Mouse (Mus musculus) right cerebral cortex, postnatal 25 days (tissue): Measurements from ENCODE around the gene Rplp0.
"Not testable (repeated sequence)": the region's sequence is repeated elsewhere in the genome, so short reads cannot be mapped to it uniquely, and the experiment has no call there.

Experiments
- DNase-seq: peaks from one replicate; pipeline ENCODE4 v3.0.0; 2022

The Rplp0 gene

DNA sequence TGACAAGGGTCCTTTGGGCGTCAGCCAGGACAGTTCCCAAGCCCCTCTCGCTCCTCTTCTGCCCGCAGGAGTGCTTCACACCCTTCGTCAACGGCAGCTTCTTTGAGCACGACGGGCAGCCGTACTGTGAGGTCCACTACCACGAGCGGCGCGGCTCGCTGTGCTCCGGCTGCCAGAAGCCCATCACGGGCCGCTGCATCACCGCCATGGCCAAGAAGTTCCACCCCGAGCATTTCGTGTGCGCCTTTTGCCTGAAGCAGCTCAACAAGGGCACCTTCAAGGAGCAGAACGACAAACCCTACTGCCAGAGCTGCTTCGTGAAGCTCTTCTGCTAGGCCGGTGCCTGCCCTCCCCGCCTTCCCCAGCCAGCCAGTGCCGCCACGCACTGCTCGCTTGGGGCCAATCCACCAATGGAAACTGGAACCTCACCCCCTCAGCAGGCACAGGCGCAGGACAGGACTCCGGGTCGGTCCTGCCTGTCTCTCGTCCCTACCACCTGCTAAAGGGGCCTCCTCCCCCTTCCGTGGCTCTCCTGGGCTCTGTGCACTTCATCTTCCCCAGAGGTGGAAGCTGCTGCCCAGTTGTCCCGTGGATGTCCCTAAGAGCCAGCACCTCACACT lies 5.4 kb upstream of the Rplp0 start:
- no peak for DNase-seq

DNA sequence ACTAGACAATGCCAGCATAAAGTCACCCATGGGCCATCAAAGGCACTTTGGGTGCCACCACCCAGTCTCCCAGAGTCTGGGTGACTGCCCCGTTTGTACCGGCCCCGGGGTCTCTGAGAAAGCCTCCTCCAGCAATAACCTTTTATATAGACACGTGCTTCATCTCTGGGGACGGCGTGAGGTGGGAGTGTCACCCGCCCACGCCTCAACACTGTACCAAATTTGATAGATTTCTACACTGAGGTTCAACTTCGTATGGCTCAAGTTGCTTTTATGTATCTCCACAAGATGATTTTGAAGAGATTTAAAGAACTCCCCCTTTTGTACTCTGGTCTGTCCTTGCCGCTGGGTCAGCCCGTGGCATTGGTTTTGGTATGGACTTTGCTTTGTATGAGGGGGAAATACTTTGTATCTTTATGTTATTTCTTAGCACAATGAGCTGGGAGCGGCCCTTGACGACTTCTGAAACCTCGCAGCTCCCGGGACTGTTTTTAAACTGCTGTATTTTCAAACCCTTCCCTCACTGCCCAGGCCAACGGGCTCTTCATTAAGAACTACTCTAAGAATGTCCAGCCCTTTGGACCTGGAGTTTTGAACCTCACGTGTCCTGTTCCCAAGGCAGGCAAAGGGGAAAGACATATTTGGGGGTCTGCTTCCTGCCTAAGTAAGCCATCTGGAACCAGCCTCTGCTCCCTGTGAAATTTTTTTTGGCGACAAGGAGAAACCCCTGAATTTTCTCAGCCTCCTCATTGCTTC lies 4.6 kb upstream of the Rplp0 start:
- DNase-seq: no peak

DNA sequence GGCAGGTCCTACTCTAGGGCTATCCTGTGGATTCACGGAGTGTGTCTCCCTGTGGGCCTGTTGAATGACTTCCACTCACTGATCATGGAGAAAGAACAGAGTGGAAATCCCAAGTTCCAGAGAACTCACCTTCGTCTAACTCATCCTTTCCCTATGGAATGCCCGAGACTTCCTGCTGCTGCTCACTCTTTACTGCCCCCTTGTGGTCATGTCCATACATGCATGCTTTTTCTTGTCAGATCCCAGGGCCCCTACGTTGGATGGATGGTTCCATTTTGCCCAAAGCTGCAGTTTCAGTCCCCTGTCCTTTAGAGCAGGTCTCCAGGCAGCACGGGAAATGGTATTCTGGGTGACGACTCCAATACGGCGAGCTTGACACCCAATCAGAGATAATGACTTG lies 3.0 kb upstream of the Rplp0 start:
- DNase-seq: peak; percentile 54

DNA sequence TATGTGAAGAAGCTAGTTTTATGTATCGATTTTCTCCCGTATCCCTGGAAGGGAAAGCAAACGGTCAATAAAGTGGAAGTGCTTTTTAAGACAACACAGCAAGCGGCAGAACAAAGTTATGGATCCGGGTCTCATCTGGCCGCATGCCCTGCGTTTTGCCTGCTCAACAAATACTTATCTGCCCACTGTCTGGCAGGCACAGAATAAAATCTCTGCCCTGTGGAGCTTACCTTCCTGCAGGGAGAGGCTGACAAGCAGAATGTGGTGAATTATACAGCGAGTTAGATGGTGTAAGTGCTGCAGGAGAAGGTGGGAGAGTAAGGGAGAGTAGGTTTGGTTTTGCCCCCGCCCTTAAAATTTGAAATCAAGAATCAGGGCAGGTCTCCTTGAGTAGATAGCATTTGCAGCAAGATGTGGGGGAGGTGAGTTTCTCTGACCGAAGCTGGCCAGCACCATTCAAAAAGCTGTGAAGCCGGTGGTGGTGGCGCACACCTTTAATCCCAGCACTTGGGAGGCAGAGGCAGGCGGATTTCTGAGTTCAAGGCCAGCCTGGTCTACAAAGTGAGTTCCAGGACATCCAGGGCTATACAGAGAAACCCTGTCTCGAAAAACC lies 979 bp upstream of the Rplp0 start:
- no peak for DNase-seq

DNA sequence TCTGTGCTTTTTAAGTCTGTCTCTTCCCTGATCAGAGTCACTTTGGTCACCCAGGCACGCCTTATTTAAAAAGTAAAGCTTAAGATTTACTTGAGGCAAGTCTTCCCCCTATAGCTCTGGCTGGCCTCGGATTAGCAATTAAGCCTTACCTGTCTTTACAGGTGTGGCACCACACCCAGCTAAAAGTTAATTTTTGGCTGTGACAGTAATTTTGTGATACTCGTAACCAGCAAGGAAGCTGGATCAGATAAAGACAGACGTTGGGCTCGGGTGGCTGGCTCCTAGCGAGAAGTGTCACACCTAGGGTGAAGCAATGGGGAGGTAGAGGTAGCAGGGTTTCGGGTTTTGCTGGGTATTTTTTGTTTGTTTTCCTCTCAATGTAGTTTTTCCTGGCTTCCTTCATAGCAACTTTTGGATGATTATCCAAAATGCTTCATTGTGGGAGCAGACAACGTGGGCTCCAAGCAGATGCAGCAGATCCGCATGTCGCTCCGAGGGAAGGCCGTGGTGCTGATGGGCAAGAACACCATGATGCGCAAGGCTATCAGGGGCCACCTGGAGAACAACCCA lies 1.2 kb downstream of the Rplp0 start:
- no peak for DNase-seq

DNA sequence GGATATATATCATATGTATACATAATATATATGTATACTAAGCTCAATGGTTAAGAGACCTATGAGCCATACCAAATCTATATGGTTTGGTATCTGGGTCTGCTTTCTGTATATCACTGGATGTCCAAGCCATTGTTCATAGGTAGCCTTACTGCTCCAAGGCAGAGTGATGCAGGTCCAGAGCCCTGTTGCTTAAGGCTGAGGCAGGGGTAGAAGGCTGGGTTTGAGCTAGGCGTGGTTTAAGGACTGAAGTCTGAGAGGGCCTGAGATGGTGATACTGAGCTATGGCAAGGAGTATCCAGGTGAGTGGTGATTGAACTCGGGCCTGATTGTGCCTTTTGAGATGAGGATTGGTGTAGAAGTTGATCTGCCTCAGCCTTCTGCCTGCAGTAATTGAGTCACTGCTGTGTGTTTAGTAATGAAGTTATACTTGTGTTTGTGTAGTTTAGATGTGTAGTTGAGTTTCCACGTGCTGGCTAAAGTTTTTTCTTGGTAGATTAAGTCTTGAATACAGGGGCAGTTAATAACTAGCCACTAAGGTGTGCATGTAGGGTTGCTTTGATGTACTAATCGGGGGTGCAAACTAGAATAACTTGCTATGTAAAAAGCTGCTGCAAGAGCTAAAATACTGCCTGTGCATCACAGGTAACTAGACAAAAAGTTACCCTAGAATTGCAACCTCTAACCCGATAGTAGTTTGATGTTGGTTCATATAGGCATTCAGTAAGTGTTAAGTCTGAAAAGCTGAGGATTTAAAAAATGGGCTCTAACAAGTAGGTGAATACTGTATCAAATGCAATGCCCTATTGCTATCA lies 4.7 kb downstream of the Rplp0 start:
- DNase-seq: no peak

DNA sequence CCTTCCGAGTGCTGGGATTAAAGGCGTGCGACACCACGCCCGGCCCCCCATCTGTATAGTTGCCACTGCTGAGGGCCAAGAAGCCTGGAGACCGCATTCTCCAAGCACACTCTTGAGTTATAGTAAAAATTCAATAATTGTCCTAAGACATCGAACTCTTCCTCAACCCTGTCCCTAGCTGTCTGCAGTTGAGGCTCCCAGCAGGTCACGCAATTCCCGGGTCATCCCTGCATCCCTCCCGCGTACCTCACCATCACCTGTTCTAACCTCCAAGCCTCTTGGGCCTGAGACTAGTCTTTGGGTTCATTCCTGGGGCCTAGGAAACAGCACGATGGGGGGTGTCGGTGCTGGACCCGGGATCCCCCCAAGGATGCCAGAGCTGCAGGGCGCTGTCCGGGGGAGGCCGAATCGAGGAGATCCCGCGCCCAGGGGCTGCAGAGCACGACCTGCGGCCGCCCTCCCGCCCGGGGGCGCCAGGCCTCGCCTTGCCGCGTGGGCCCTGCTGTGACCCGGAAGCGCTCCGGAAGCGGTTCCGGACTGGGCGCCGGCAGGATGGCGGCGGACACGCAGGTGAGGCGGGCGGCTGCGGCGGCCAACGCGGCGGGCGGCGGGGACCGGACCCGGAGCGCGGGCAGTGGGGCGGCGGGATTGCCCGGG lies 5.6 kb downstream of the Rplp0 start, which contains the start of gene Gcn1l1:
TSS of gene Gcn1l1 (plus strand) at position 518 of the 657 bp plus-strand sequence.
- peak; percentile 84 for DNase-seq

DNA sequence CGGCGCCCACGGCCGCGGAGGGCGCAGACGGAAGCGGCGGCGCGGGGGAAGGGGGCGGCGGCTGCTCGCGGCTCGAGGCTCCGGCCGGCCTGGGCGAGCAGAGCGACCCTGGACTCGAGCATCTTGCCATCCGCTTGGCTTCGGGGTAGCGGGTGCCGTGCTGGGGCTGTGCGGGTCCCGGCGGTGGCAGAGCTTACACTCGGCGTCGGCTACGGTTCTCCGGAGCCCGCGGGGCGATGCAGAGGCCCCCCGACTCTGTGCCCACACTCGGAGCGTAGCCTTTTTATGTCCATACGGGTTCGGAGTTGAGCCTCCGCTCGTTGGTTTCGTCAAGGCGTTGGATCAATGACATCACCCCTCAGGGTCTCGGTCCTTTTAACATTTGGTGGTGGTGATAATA lies 6.1 kb downstream of the Rplp0 start:
- DNase-seq: no peak

DNA sequence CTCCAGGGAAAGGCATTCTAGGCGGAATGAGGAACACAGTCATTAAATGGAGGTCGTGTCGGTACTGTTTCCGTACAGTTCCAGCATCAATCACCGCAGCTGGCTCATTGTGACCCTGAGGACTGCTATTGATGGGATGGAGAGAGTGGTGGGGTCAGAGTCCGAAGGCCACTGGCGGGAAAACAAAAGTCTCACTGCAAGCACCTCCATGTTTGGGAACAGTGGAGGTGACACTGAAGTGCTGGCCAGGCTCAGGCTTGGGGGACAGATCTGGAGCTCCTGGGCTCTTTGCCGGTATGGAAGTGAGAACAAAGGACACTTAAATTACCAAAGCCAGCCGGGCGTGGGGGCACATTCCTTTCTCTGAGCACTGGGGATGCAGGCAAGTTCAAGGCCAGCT lies 9.4 kb downstream of the Rplp0 start:
- no peak for DNase-seq

DNA sequence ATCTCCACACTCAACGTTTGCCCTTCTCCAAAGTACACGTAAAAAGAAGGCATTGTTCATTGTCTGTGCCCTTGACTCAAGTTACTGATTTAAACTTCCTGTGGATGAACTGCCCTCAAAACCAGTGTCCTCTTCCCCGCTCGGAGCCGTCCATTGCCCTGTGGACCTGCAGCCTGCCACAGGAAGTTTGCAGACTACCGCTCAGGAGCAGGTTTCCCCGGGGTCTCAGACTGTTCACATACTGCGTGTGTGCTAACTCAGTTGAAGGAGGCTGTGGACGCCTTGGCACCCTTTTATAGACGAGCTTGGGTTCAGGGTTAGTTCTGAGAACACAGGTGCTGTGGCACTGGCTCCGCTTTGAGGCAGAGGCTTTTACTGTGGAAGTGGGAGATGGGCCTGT lies 10.0 kb downstream of the Rplp0 start:
- DNase-seq: no peak

DNA sequence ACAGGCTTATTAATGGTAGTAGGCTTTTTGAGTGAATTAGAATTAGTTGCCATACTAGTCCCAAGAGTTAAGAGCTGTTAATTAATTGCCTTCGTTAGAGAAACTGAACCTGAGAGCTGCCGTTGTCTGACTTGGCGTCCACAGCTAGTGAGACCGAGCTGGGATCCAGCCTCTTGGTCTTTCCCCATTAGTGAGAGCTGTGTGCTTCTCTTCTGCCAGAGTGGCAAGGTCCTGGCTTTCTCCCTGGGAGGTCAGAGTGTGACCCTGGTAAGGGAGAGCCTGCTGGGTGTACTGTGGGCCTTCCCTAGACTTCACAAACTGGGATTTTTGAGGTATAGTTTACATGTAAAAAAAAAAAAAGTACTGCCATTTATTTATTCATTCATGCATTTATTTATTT lies 10.5 kb downstream of the Rplp0 start:
- no peak for DNase-seq

DNA sequence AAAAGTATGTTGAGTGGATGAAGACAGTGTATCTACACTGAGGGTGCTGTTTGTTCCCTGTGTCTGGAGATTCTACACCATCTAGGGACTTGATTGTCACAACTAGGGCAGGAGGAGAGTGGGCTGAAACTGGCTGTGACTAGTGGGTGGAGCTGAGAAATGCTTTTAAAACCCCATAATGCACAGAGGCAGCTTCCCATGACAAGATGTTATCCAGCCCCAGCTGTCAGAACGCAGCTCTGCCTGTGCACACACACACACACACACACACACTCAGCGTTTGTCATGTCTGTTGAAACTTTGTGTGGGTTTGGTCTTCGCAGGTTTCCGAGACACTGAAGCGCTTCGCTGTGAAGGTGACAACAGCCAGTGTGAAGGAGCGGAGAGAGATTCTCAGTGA lies 11.8 kb downstream of the Rplp0 start:
- DNase-seq: peak; percentile 55

DNA sequence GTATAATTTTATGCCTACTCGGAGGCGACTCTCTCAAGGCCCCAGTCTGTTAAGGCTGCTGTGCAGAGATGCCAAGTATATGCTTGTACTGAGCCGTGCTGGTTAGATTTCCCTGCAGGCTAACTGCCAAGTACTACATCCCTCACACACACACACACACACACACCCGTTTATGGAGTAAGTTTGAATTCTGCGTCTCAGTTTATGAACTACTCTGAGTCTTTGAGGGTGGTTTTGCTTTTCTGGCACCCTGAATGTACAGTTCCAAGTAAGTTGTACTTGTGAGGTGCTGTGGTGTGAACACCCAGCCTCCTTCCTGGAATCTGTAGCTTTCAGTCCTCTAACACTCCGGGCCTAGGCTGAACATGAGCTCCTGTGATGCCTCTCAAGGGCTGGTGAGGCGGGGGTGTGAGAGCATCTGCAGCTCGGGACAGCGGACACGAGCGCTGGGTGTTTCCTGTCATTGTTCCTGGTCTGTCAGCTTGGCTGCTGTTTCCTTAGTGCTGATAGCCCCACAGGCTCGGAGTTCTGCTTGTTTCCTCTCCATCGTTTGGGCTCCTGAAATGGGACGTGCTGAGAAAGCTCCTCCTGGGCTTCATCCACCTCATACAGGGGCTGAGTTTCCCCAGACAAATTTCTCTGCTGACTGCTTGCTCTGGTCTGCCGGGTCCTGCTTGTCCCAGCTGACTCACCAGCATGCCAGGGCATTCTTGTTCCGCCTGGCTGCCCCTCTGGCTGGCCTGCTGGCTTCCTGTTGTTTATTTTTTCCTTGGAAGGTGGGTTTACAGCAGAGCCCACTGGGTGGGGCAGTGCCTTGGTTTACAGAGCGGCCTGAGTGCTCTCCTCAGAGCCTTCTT lies 13.6 kb downstream of the Rplp0 start:
- no peak for DNase-seq

DNA sequence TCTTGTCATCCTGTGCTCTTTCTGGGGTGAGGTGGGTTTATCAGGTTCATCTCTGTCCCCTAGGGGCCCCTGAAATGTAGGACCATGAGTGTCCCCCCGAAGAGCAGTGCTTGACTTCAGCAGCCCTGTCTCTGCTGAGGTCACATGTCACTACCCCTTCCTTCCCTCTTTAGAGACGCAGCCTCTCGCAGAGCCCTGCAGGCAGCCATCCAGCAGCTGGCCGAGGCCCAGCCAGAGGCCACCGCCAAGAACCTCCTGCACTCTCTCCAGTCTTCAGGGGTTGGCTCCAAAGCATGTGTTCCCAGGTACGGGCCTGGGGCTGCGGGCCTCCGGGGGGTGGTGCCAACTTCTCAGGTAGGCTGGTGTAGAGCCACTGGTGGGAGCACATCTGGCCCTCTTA lies 15.7 kb downstream of the Rplp0 start:
- peak; percentile 38 for DNase-seq

DNA sequence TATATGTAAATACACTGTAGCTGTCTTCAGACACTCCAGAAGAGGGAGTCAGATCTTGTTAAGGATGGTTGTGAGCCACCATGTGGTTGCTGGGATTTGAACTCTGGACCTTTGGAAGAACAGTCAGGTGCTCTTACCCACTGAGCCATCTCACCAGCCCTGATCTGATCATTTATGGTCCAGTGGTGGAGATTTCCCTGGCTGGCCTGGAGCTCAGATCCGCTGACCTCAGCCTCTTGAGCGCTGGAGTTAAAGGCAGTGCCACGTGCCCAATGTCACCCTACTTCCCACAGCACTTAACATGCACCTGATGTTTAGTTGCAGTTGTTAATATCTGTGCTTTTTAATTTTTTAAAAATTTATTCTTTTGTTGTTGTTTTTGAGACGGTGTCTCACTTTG lies 18.4 kb downstream of the Rplp0 start:
- not testable (repeated sequence) for DNase-seq

DNA sequence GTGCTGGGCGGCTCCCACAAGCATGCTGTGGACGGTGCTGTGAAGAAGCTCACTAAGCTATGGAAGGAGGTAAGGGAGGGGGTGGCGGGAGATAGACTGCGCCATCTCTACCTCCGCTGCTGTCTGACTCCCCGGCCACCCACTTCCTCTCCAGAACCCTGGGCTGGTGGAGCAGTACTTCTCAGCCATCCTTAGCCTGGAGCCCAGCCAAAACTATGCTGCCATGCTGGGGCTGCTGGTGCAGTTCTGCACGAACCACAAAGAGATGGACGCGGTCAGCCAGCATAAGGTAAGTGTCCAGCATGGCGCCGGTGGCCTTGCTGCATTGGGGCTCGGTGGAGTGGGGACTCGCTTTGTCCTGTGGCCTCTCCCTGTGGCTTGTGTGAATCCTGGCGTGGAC lies 19.7 kb downstream of the Rplp0 start:
- no peak for DNase-seq

DNA sequence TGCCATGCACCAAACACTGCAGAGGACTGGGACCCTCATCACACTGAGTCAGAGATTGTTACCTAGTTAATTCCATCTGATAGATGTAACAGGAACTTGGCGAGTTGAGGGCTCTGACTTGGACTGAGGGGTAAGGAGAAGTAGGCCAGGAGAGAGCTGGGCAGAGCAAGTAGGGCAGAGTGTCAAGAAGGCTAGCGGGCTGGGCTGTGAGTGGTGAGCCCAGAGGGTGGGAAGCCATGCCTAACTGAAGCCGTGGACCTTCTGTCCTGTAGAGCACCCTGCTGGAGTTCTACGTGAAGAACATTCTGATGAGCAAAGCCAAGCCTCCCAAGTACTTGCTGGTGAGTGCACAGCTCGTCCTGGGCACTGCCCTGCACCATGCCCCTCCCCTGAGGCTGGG lies 20.1 kb downstream of the Rplp0 start:
- DNase-seq: no peak

DNA sequence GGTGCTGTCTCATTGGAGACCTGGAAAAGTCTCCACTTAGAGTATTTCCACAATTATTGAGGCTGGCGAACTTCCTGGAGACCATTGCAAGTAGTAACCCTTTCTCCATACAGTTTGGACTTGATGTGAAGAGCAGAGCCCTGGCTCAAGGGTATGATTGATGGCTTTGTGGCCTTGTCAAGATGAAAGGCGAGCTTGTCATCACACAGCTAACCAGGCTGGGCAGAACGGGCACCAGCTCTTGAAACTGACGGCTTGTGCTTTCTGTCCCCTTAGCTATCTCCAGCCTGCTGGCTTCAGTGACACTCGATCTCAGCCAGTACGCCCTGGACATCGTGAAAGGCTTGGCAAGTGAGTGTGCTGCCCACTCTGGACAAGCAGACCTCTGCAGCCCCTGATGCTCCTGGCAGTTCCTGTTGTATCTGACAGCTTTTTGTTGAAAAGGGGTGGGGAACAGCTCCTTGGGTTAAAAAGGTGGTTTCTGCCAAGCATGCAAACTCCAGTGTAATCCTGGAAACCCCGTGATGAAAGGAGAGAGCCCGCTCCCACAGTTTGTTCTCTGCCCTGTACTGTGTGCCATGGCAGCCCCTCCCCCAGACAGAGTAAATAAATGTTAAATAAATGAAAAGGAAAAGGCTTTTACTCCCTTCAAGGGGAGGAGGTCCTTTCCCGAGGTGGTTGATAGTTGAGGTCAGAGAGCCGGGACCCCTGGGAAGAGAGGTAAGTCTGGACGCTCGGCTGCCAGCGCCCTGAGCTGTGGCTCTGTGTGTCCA lies 21.1 kb downstream of the Rplp0 start:
- no peak for DNase-seq

DNA sequence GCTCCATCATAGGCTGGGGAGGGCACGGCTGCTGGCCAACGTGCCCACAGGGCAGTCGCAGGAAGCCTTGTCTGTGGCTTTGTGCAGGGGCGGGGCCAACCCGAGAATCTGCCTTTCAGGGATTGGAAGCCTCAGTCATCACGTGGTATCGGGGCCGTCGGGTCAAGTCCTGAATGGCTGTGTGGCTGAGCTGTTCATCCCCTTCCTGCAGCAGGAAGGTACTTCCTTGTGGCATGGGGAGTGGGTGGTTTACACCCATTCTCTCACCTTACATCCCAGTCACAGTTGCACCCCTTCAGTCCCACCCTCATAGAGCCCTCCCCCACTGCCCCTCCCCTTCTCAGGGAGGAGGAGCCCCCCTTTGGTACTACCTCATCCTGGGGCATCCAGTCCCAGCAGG lies 22.4 kb downstream of the Rplp0 start:
- no peak for DNase-seq

DNA sequence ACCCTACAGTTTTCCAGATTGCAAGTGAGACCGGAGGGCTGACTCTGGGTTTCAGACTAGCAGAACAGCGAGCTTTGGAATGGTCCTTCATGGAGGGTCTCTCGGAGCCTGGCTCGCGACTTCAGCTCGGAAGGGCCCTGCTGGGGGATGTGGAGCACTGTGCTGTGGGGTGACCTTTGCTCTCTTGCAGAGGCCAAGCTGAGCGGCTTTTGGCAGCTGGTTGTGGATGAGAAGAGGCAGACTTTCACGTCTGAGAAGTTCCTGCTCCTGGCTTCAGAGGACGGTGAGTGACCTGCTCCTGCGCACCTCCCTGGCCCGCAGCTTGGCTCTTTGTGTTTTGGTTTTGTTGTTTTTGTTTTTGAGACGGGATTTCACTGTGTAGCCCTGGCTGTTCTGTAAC lies 26.3 kb downstream of the Rplp0 start:
- DNase-seq: no peak

DNA sequence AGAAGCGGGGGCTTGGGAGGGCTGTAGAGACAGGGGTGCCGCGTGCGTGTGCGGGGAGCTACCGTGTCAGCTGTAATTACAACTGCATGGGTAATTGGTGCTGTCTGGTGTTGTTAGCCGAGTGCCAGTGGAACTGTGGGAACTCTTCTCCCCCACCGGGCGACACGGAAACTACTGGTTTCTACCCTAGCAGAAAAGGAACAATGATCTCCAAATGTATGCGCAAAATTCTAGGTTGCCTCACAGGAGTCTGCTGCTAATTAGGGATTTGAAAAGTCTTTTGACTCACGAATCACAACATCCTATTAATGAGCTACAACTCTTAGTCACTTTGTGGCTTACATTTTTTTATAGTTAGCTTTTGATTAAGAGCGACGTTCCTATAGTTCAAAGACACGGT lies 26.9 kb downstream of the Rplp0 start:
- no peak for DNase-seq
